Mouse (Mus musculus) liver, embryonic 14.5 days (tissue): ENCODE data around the gene Lipc.

Source experiments
- CTCF ChIP-seq: IDR thresholded peaks from 2 replicates; pipeline ENCODE4 v1.5.1; 2016; ENCODE audit warnings: antibody characterized with exemption, low read depth, control low read depth
- EP300 ChIP-seq: IDR thresholded peaks from 2 replicates; pipeline ENCODE4 v1.6.1; 2016; ENCODE audit warnings: antibody characterized with exemption, low read depth

DNA sequence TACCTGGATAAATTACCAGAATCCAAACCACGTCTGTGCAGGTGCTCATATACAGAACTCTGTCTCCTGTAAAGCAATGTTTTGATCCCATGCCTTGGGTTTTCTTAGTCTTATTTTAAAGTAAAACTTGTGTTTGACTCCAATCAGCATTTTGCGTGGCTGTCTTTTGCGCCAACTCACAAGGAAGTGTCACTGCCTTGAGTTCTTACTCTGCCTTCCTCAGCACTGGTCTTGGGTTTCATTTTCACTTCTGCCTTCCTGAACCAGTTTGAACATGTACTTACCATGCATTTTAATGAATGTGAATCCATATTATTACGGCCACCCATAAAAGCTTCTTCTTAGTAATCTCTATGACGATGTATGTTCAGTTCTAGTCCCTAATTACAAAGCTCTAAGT lies 191.1 kb downstream of the Lipc start:
- no peak for TF ChIP-seq EP300
- no peak for TF ChIP-seq CTCF
